Mouse (Mus musculus): ENCODE results near the gene Bpgm. TPM values are rescaled to one million over a fixed set of nuclear protein-coding genes. Genes with fewer than 3 reads are reported as not detected.

The Bpgm gene
- total RNA-seq, 4 experiments from 2014 or later, result 67.9 to 77.1 (median 72.1) TPM

DNA sequence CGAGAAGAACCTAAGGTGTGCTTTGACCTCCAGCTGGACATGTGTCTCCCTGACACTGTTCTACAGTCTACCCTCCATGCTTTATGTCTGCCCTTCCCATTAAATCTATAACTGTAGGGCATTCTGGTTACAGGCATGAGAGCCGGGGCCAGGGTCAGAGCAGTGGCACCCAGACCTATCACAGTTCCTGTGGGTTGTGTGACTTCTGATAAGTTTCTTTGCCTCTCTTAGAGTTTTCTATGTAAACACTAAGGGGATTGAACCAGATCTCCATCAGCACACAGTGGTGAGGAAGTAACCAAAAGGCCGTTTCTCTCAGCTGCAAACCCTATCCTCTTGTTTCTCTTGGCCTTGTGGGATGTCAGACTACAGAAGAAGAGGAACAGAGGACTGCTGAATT, 50.4 kb downstream of the Bpgm start:
- no peak for DNase-seq (ENCODE audit: low spot score in 2 of 2)

DNA sequence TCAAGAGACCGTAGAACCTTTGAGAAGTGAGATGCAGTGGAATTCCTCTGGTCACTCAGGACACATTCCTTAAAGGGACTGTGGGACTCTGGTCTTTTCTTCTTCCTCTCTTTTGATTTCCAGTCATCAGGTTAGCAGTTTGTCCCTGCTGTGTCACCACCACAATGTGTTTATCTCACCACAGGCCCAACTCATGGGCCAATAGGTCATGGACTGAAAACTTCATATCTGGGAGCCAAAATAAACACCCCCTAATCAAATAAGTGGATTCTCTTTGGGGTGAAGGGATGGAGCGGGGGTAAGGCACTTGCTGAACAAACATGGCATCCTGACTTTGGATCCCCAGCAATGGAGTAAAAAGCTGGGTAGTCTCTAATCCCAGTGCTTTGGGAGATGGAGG, 52.1 kb downstream of the Bpgm start:
- no peak for DNase-seq (ENCODE audit: low spot score in 2 of 2)

DNA sequence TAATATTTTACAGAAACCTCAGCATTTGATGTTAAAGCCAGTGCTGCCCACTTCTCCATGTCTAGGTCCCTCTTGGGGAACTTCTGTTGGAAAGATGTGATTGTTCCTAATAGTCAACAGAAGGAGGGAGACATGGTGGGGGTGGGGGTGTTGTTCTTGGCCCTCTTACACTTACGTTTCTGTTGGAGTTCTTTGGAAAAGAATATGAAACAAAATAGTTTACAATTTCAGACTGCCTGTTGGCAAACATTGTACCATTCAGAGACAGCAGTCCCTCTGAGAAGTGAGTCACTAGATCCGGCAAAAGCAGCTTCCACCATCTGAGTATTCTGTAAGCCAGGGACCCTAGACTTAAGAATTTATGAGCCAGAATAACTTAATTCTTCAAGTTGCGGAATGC, 54.0 kb downstream of the Bpgm start:
- no peak for DNase-seq (ENCODE audit: low spot score in 2 of 2)

DNA sequence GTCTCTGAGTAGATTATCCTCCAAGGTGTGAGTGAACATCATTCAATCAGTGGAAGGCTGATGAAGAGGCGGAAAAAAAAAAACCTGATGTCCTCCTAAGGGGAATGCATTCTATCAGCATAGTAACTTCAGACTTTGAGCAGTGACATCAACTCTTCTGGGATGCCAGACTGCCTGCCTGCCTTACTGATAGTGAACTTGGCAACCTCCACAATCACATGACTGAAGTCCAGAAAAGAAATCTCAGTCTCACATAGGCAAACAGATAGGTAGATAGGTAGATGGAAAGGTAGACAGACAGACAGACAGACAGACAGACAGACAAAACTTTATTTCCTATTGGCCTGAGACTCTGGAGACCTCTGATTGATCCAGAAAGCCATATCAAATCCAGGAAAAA, 57.0 kb downstream of the Bpgm start:
- DNase-seq (ENCODE audit: low spot score in 2 of 2), result no peak

- no peak for DNase-seq (ENCODE audit: low spot score in 2 of 2)
These were observed 57.9 kb downstream of the Bpgm start for GRCm38 (mm10) chr6:34533896-34534295.

DNA sequence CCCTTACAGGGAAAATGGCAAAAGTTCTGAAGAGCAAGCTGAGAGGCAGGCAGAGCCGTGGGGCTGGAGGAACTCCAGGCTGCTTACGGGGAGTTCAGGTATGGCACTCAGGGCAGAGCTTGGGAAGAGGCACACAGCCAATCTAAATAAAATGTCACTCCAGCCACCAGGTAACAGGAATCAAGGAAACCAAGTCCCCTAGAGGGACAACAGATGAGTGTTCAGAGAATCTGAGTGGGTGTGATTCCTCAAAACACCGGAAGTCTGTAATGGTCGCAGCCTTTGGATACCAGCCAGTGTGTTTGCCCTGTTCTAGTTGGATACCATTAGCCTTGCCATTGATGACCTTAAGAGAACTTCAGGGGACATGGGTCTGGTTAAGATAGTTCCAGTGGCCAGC, 66.9 kb downstream of the Bpgm start:
- no peak for DNase-seq (ENCODE audit: low spot score in 2 of 2)

DNA sequence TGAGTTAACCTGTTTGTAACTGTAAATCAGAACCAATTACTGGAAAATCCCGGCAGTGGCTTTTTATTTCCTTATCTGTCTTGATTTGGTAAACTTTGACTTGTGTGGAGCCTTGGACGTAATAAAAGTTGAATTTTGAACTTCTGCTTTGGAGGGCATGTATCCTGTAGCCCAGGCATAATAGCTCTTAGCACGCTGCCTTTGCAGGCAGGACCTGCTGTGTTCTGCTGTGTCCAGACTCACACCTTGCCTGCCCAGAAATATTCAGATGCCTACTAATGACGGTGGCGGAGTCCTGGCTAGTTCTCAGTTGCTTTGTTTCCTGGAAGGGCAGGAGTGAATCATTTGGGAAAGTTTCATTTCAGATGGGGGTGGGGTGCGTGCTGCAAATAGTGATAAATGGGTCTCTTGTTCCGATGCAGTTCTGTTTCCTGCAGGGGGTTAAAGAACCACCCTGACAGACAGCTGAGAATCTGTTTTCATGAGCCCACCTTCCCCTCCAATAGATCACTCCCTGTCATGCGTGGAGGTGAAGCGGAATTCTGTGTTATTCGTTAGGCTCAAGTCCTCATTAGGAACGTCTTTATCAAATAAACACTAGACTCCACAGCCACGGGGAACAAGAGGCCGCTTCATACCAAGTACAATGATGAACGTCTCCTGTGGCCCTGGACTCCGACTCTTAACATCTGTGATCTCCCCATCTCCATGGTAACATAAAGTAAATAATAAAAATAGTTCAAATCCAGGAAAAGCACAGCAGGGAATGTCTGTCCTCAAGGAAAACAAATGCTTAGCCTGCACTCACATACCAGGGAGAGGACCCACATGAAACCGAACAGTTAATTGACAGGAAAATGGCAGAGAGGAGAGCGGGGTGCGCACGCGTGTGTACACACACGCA, 67.5 kb downstream of the Bpgm start:
- no peak for DNase-seq (ENCODE audit: low spot score in 2 of 2)

- no peak for DNase-seq (ENCODE audit: low spot score in 2 of 2)
These were observed 68.2 kb downstream of the Bpgm start for GRCm38 (mm10) chr6:34544207-34544602.

DNA sequence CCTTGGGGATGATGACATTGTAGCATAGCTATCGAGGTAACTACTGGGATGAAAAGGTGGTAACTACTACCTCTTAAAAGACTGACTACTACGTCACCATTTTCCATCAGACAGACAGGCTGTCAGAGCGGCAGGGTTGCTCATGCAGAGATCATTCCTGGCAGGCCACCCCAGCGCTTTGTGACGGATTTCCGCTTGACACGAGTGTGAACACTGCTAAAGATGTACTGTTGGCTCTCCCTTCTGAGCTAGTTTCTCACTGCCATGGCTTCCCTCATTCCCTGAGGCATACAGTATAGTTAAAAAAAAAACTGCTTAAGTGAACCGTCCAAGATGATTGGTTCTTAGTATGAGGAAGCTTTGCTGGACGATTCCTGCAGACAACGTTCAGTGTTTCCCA, 69.3 kb downstream of the Bpgm start:
- DNase-seq (ENCODE audit: low spot score in 2 of 2), result no peak

- DNase-seq (ENCODE audit: low spot score in 2 of 2), result no peak
These were observed 72.5 kb downstream of the Bpgm start for GRCm38 (mm10) chr6:34548406-34548990.

DNA sequence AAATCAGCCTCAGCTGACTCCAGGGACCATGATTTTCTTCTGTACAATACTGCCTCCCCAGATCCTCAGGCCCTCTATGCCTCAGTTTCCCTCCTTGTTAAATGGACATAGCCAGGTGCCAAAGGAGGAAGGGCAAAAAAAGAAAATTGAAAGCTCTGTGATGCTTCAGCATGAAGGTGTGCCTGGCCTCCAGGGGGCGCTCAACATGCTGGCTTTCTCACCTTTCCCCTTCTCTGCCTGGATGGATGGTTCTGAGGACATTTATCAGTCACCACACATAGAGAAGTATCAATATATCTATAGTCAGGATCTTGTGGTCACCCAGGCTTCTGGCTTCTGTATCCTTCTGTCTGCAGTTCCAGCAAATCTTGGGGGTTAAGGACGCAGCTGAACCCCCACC, 73.0 kb downstream of the Bpgm start:
- DNase-seq (ENCODE audit: low spot score in 2 of 2), result no peak

DNA sequence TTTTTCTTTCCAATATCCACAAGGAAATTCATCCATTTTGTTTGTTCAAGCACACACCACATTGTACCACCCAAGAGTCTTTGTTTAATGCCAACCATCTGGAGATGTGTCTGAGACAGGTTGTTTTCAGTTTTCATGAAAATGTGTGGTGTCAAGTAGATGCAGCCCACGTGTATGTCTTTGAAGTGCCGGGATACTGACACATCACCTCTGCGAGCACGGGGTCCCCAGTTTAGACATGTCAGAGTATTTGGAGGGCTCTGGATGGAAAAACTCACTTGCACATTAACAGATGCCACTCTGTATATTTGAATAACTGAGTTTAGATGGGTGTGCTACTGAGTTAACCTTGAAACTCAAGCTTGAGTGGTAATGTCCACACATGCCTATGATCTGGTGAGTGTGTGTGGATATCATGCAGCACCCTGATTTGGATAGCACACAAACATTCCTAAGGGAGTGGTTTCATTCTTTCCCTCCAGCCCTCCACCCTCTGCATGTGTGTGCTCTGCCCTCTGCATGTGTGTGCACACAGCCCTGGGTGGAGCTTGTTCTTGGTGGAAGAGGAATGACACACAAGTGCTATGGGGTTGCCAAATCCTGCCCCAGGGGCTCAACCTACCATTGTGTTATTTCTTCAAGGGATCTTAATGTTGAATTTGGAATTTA, 76.6 kb downstream of the Bpgm start:
- no peak for DNase-seq (ENCODE audit: low spot score in 2 of 2)

DNA sequence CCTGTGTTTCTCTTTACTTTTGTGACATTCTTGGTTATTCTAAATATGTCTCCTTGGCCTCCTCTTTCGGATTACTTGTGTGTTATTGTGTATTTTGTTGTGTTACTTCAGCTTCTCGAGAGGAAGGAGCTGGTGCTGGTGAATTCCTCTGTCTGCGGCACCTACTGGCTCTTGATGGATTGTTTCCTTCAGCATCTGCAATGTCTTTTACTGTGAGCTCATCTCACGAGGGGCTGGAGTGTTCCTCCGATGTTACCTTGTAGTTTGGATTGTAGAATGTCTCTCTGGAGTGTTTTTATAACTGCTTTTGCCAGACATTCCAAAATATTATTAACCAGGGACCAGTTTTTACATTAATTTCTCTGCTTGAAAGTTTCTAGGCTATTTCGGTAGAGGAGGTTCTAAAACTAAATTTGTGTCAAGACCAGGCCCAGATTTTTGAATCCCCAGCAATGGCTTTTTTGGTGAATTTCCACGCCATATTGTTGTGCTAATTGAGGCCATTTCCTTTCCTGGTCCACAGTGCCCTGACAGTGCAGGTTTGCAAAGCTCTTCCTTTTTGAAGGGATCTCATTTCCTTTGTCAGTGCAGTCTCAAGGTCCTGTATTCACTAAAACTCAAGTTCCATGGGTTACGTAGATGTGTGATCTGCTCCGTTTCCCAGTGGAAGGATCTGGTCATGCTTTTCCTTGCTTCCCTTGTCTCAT, 78.4 kb downstream of the Bpgm start:
- no peak for DNase-seq (ENCODE audit: low spot score in 2 of 2)

Other genes starting within 250 kb of the Bpgm start
- gene Akr1b3, start 158.7 kb upstream of the Bpgm start, total RNA-seq (2022), result 10 to 100 TPM; 42.7 to 55.3 (median 49.4) TPM
- 1 to 10 TPM in 1 of 4 experiments, under 1 TPM in 2, not detected in 1; 0.89 to 1.2 (median 0.89) TPM for gene Akr1b8, start 122.1 kb upstream of the Bpgm start, total RNA-seq (2022)
- gene Akr1b10, start 92.0 kb upstream of the Bpgm start, total RNA-seq (2022), result 10 to 100 TPM; 22.6 to 27.2 (median 23.6) TPM
- 1 to 10 TPM in 1 of 4 experiments, under 1 TPM in 1, not detected in 2; 0.39 to 1.0 TPM for gene Akr1b7, start 63.9 kb upstream of the Bpgm start, total RNA-seq (2022)
- 10 to 100 TPM; 18.9 to 22.6 (median 20.5) TPM for gene Cald1, start 122.3 kb downstream of the Bpgm start, total RNA-seq (2022)